Mouse (Mus musculus) telencephalon, adult 2 months (tissue): ENCODE data around the gene Fbxl16.
A peak's percentile ranks its signal among the peaks of the same experiment; 100 is the strongest.

Source experiments
- DNase-seq: peaks from one replicate; pipeline ENCODE4 v3.0.0-alpha.2; 2011; ENCODE audit warnings: low read depth, low spot score

Gene Fbxl16

DNA sequence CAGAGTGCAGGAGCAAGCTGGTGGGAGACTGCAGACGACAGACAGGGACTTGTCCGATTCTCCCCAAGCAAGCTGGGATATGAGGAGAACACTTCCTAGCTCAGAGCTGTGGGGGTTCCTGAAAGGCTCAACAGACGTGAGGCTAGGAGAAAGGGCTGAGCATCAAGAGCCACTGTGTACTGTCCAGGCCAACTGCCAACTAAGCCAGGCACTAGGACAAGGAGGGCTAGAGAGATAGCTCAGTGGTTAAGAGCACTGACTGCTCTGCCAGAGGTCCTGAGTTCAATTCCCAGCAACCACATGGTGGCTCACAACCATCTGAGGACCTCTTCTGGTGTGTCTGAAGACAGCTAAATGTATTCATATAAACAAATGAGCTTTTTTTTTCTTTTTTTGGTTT is 33.6 kb downstream of the Fbxl16 start:
- DNase-seq: no peak

DNA sequence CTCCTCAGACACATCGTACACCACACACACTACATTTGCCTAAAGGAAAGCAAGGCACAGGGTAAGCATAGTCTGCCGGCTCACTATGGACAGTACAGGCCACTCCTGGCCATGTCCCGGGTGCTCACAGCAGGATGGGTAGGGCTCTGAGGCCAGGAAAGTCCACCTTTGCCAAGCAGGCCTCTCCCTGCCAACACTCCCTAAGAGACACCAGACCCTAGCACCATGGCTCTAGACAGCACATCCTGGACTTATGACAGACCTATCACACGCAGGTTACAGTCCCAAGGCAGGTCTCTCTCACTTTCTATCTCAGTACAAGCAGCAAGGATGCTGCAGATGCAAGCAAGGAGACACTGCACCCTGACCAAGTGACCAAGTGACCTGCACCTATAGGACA is 34.2 kb downstream of the Fbxl16 start:
- DNase-seq: no peak

GRCm38 (mm10) chr17:25843636-25844395 is 34.9 kb downstream of the Fbxl16 start:
- no peak for DNase-seq

GRCm38 (mm10) chr17:25844396-25844901 is 35.6 kb downstream of the Fbxl16 start, which contains the start of gene Rhot2:
TSS of gene Rhot2 (minus strand) at chr17:25844851.
- peak; percentile 92 for DNase-seq

DNA sequence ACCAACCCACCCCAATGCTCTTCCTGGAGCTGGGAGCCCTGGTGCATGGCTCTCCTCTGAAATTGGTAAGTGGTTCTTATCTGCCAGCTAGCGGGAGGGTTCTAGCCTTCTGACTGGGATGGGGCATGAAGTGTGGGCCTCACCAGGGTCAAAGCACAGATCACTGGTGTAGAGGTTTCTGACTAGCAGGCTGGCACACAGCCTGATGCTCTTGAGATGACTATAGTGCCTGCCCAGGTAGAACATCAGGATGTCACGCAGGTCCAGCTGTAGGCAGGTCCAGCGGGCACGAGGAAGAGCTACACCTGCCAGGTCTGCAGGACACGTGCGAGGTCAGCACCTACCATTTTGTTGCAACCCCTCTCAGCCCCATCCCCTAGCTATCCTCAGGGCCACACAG is 51.3 kb downstream of the Fbxl16 start:
- no peak for DNase-seq

DNA sequence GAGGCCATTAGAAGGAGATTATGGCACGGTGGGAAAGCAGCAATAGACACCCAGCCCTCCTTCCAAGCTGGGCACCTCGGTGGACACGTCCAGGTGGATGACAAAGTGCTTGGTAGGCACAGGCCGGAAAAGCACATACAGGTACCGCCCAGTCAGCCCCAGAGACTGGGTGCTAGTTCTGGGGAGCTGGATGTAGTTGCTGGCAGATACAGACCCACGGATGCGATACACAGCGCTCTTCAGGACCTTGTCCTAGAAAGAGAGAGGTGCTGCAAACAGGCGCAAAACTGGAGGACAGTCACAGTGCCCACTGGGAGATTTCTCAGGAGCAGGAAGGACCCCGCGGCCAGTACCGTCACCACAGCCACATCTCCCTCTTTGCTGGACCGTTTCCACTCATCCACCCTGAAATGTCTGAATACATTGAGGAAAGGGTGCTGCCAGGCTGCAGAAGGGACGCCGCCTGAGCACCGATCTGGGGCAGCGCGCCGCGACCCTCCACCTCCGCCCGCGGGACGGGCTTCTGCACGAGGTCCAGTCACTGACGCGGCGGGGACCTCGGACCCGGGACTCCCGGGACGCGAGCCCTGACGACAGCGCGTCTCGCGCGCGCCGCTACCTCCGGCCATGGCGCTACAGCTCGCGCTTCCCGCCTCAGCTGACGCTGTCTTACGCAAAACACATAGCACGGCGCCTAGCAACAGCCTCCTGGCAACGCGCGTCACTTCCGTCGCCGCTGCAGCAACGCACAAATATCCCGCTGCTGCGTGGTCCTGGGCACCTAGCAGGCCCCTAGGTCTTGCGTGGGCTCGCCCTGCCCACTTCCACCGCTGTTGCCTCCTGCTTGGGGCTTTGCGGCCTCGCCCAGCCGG is 52.2 kb downstream of the Fbxl16 start, which contains the start of gene Wdr90:
TSS of gene Wdr90 (minus strand) at position 670 of the 872 bp plus-strand sequence.
- peak; percentile 96 for DNase-seq

GRCm38 (mm10) chr17:25861704-25862612 is 53.1 kb downstream of the Fbxl16 start:
- no peak for DNase-seq

GRCm38 (mm10) chr17:25863681-25864080 is 54.8 kb downstream of the Fbxl16 start:
- no peak for DNase-seq

- no peak for DNase-seq
Observed at GRCm38 (mm10) chr17:25864311-25864710, 55.4 kb downstream of the Fbxl16 start.

DNA sequence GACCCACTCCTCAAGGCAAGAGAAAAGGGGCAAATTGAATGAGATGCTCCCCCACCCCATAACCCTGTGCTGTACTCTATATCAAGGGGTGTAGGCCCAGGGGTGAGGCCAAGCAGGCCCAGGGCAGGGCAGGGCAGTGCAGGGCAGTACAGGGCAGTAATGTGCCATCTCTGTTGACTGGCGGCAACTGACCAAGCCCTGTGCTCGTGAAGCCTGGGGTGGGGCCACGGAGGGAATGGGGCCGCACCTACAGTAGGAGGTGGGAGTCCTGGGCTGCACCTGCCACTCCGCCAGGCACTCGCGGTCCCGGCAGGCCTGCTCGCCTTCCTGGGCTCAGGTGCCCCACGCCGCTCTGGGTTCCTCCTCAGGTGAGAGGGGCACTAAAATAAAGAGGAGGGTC is 56.4 kb downstream of the Fbxl16 start:
- no peak for DNase-seq

- no peak for DNase-seq
Observed at GRCm38 (mm10) chr17:25866172-25866571, 57.3 kb downstream of the Fbxl16 start.

DNA sequence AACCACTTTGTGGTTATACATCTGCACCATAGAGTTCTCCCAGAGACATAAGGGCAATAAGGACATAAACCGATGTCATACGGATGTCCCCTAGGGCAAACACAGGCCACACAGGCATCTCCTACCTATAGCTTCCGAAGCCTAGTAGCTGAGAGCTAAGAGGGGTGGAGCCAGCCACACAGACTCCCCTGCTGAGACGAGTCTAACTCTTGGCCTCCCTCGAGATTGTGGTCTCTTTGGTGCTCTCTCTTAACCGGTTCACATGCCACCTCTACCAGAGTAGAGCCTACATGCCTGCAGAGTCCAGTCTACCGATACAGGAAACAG is 58.6 kb downstream of the Fbxl16 start:
- no peak for DNase-seq

DNA sequence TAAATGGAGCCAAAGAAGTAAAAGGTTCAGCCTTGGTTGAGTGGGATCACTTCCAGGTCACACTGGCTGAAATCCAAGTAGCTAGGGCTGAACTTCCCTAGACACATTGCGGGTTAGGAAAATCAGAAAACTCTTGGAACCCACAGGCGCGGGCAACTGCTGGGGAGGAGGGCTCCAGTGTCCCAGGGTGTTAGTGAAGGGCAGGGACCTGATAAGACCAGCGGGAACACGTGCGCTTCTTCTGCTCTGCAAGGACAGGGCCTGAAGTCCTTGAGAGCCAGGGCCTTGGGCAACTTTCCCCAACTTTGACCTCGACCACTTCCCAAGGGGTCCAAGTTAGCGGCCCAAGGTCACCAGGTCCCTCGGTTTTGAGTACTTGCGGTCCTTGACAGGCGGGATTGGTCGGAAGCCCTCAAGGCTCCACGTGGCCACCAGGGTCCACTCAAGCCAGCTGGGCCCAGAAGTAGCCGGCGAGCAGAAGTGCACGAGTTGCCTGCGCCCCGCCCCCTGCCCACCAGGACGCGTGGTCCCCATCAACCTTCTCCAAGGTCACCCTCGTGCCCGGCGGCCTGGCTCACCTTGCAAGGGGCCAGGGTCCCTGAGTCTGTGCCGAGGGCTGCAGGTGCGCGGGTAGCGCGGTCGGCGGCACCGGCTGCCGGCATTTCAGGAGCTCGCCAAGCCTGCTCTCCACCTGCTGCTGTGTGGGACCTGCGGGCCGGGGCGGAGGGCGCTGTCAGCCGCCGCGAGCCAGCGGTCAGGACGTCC is 59.1 kb downstream of the Fbxl16 start:
- DNase-seq: no peak

DNA sequence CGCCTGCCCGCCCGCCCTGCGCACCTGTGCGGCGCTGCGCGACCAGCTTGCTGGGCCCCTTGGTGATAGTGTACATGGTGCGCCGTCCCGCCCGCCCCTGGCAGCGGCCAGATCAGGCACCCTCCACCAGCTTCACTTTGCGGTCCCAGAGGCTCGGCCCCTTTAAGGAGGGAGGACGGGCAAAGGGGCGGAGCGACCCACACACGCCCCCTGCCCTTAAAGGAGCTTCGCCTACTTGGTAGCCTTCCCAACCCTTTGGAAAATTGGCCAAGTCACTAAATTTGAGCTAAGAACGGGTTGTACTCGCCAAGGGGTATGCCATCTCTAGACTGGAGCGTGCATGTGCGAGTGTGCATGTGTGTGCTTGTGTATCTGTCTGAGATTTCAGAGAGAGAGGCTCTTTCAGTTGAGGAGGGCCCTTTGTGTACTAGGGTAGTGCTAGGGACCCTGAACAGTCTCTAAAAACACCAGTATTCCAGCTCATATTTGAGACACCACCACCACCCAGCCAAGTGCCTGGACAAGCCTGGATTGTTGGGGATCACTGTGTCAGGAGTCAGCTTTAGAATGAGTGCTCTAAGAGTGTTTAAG is 59.8 kb downstream of the Fbxl16 start, which contains the start of gene Mcrip2:
TSS of gene Mcrip2 (minus strand) at position 164 of the 591 bp plus-strand sequence.
- DNase-seq: peak; percentile 64

GRCm38 (mm10) chr17:25869498-25869897 is 60.6 kb downstream of the Fbxl16 start:
- no peak for DNase-seq

DNA sequence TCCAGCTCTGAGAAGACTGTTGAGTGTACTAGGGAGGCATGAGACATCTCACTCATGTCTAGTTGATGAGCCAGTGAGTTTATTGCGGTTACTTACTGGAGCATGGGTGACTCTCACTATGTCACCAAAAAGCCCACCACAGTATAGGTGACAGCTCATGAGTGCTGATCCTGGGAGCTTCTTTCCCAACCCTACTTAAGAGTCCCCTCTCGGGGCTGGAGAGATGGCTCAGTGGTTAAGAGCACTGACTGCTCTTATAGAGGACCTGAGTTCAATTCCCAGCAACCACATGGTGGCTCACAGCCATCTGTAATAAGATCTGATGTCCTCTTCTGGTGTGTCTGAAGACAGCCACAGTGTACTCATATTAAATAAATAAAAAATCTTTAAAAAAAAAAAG is 61.1 kb downstream of the Fbxl16 start:
- DNase-seq: no peak
